Mouse (Mus musculus): ENCODE results near the gene Jak2.

GRCm38 (mm10) chr19:29261638-29262037 lies 10.0 kb downstream of the Jak2 start:
- TF ChIP-seq EP300 (IDR thresholded peaks at IDR 0.05; ENCODE audit: low read depth in 1 of 2, low read length in 2 of 2) (no peak), RAD21 (IDR thresholded peaks at IDR 0.05; ENCODE audit: low read depth, low read length) (no peak), CTCF (IDR thresholded peaks at IDR 0.05 in 2 of 3, conservative IDR thresholded peaks at IDR 0.05 in 1 of 3; ENCODE audit: control insufficient read depth in 1 of 3, insufficient read depth in 1 of 3, low read depth in 2 of 3, low read length in 3 of 3, poor library complexity in 1 of 3, severe bottlenecking in 1 of 3) (no peak), ZNF384 (IDR thresholded peaks at IDR 0.05; ENCODE audit: low read depth, low read length) (no peak), POLR2AphosphoS2 (IDR thresholded peaks at IDR 0.05; ENCODE audit: low read length) (no peak), TAL1 (IDR thresholded peaks at IDR 0.05; ENCODE audit: low read length) (no peak), GABPA (IDR thresholded peaks at IDR 0.05; ENCODE audit: low read depth, low read length) (no peak), TCF12 (IDR thresholded peaks at IDR 0.05; ENCODE audit: low read depth, low read length) (no peak), CHD1 (IDR thresholded peaks at IDR 0.05; ENCODE audit: low read depth, low read length) (no peak), CHD2 (IDR thresholded peaks at IDR 0.05; ENCODE audit: low read length) (no peak), ETS1 (IDR thresholded peaks at IDR 0.05; ENCODE audit: low read depth, low read length) (no peak), ELF1 (IDR thresholded peaks at IDR 0.05; ENCODE audit: low read depth, low read length) (no peak), GATA1 (IDR thresholded peaks at IDR 0.05; ENCODE audit: low read depth, low read length) (no peak), POLR2AphosphoS5 (IDR thresholded peaks at IDR 0.05; ENCODE audit: borderline replicate concordance, low read depth, low read length) (no peak)

Data from MEL (cell line).